Mouse (Mus musculus): Measurements from ENCODE around the gene Dynlrb1.

Gene Dynlrb1

DNA sequence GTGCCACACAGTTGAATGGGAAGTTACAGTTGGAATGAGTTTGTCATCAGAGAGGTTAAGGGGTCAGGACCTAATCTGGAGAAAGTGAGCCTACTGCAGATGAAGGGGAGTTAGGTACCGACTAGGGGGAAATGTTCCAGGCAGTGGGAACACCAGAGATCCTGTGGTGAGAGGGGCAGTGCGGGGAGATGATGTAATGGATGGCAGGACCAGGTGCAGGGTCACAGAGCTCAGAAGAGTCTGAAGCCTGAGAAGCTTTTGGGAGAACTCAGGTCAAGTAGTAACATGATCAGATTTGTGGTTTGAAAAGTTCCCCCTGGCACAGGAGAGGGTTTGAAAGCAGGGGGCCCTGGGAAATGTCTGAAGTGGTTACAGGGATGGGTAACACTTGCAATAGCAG lies 43.8 kb downstream of the Dynlrb1 start:
- no peak for DNase-seq (ENCODE audit: low spot score)

DNA sequence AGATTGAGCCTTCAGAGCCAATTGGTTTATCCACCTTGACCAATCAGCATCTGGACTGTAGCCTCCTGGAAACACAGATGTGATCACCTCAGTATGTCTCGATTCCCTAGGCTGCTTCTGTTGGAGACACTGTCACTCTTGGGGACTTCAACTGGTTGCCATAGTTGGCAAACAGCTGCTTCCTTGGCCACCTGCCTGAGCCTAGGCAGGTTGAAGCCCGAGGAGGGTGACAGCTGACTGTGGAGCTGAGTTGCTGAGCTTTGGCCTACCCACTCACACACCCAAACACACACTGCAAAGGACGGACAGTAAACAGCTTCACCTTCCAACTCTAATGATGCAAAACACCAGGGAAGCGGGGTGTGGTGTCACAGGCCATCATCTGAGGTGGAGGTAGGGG lies 47.5 kb downstream of the Dynlrb1 start:
- DNase-seq (ENCODE audit: low spot score) = no peak

DNA sequence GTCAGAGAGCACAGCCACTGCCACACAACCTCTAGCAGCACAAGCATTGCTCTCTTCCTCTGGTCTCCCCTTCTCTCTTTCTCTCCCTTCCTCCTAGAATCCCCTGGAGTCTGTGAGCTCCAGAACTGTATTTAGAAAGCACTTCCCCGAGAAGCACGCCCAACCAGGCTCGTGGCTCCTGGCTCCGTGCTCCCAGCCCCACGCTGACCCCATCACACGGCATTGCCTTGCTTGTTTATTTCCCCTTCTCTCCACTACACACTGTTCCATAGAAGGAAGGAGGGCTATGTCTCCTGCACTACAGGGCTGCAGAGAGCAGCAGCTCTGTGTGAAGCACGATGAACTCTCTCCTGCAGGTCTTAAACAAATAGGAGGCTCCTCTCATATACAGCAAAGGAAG lies 48.3 kb downstream of the Dynlrb1 start:
- DNase-seq (ENCODE audit: low spot score) = no peak

DNA sequence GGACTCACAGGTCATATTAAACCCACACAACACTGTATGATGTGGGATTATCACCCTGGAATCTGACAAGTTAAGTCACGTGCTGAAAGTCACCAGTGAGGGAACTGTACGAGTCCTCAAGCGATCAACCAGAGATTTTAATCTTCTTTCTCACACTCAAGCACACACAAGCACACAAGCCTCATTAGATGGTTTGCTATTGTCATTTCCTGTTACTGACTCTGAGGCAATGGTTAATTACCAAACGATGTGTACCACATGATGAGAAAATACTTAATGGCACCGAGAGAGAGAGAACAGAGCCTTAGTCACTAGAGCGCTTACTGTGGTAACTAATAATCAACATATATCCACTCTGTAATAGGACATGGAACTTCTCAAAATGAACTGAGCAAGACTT lies 49.4 kb downstream of the Dynlrb1 start:
- no peak for DNase-seq (ENCODE audit: low spot score)

DNA sequence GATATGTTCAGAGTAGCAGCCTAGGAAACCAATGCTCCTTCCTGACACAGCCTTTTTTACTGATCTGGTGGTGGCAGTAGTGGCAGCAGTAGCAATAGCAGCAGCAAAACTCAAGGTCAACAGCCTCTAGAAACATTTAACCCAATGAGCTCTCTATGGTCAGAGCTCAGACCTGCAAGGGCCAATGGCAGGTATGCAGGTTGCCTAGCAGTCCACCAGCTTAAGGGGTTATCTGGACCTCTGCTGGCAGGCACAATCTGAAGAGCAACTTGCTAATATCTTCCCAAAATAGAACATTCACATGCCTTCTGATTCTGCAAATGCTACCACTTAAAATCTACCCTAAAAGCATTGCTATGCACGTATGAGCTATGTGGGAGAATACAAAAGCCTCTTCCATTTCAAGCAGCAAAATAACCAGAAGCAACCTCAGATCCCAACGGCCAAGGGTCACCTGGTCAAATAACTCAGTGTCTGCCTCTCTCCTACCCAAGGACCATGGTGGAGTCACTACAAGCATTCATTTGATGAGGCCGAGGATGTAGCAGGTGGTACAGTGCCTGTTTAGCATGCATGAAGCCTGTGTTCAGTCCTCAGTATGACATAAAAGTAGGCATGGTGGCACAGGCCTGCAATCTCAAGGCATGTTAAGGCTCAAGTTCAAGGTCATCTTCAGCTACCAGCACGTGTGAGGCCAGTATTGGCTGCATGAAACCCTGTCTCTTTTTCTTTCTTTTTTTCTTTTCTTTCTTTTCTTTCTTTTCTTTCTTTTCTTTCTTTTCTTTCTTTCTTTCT lies 51.3 kb downstream of the Dynlrb1 start:
- DNase-seq (ENCODE audit: low spot score) = no peak

DNA sequence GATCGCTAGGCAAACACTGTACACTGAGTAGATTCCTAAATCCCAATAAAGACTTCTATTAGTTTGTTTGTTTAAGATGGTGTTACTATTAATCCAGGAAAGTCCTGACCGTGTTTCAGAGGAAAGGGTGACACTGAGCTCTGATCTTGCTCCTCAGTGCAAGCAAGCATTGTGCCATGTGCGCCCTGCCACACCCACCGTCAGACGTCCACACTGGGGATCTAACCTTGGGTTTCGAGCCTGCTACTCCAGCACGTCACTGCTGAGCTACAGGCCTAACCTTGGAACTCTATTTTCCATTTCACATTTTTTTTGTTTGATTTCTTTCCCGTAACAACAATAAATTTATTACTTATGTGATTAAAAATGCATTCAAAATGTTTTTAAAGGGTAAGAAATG lies 53.7 kb downstream of the Dynlrb1 start:
- DNase-seq (ENCODE audit: low spot score) = no peak

DNA sequence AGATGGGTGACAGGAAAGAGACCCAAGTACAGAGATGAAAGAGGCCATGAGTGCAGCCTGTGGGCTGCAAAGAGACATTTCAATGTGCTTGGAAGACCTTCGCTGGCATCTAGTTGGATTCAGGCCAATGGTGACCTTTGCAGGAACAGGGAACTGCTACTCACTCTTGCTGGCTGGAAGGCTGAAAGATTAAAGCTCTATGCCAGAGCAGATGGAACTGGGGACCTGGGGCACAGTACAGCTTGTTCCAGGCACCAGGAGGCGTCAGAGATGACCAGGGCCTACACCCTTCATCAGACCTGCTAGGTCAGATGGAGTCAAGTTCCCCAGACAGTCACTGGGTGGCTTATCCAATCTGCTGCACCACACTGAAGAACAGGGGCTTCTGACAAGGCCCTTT lies 57.0 kb downstream of the Dynlrb1 start:
- no peak for DNase-seq (ENCODE audit: low spot score)

DNA sequence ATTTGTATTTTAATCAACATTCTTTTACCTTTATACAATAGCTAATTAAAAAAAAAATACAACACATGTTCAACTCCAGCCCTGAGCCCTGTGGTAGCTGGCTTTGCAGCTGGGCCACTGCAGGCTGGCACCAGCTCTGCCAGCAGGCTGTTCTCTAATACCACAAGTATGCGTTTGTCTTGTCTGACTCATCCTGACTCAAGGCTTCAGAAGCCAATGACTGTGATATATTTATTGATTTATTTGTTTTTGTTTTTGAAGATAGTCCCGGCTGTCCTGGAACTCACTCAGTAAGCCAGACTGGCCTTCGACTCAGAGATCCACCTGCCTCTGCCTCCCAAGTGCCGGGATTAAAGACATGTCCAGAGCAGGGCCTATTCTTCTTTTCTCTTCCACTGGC lies 57.6 kb downstream of the Dynlrb1 start:
- DNase-seq (ENCODE audit: low spot score) = no peak

DNA sequence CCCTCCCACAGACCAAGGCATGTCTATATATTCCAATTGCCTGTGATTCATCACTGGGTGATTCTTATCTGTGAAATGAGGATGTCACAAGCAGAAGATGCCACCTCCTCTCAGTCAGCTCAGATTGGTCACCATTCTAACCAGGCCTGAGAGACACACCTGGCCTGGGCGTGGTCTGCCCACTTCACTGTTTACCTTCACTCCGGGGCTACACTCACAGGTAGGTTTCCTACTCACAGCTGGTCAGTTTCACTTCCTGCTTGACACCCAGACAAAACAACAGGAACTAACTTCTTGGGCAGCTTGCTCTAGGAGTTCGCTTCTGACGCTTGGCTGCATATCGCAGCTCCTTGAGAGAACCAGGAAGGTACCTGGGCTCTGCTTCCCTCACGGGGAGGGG lies 59.1 kb downstream of the Dynlrb1 start:
- no peak for DNase-seq (ENCODE audit: low spot score)

DNA sequence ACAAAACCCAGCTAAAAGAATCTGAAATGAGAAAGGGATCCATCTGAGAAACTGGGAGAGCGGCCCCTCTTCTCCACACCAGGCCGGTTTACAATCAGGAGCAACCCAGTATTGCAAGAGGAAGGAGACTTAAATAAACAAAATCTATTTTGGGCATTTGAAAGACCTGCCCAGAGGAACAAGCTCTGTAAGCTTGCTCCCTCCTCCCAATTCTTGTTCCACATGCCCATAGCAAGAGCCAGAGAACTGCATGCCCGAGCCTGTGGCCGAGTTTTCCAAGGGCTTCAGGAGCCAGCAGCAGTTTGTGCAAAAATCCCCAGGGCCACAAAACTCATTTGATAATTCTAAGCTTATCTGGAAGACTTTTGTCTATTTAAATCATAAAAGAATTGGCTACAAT lies 63.2 kb downstream of the Dynlrb1 start:
- DNase-seq (ENCODE audit: low spot score) = no peak
